Mouse (Mus musculus) embryonic facial prominence, embryonic 13.5 days (tissue): ENCODE results near the gene Ppip5k1. TPM values are rescaled to one million over a fixed set of nuclear protein-coding genes. Genes with fewer than 3 reads are reported as not detected.
"Not testable (repeated sequence)": the region's sequence is repeated elsewhere in the genome, so short reads cannot be mapped to it uniquely, and the experiment has no call there.

Experiments used
- ATAC-seq: fragments of 200-750 bp; cut with Nextera tagmentation; 2 replicates; pipeline ENCODE4 v1.8.0; 2017; ENCODE audit warnings: low read depth; ENCODE audit not compliant: insufficient number of reproducible peaks, insufficient read depth, low FRiP score, low TSS enrichment
- H3K27ac ChIP-seq: fragments of 300-500 bp; sonication (generic); 2 replicates; pipeline ENCODE4 v1.5.1; 2015; ENCODE audit warnings: moderate library complexity, mild to moderate bottlenecking, inconsistent platforms
- H3K27me3 ChIP-seq: fragments of 300-500 bp; sonication (generic); 2 replicates; pipeline ENCODE4 v1.6.1; 2015; ENCODE audit warnings: mild to moderate bottlenecking, inconsistent platforms
- H3K36me3 ChIP-seq: fragments of 300-500 bp; sonication (generic); 2 replicates; pipeline ENCODE4 v1.6.1; 2015; ENCODE audit warnings: mild to moderate bottlenecking, inconsistent platforms
- H3K4me1 ChIP-seq: fragments of 300-500 bp; sonication (generic); 2 replicates; pipeline ENCODE4 v1.6.1; 2015; ENCODE audit warnings: inconsistent platforms
- H3K4me2 ChIP-seq: fragments of 300-500 bp; sonication (generic); 2 replicates; pipeline ENCODE4 v1.6.1; 2015; ENCODE audit warnings: moderate library complexity, mild to moderate bottlenecking, inconsistent platforms
- H3K4me3 ChIP-seq: fragments of 300-500 bp; sonication (generic); 2 replicates; pipeline ENCODE4 v1.5.1; 2015; ENCODE audit warnings: mild to moderate bottlenecking, inconsistent platforms
- H3K9ac ChIP-seq: fragments of 300-500 bp; sonication (generic); 2 replicates; pipeline ENCODE4 v1.6.1; 2015; ENCODE audit warnings: mild to moderate bottlenecking, inconsistent platforms
- H3K9me3 ChIP-seq: fragments of 300-500 bp; sonication (generic); 2 replicates; pipeline ENCODE4 v1.6.1; 2016; ENCODE audit warnings: inconsistent platforms
- WGBS: fragments of 180-500 bp; shearing (Covaris S2); methylation state at CpG from one replicate; pipeline ENCODE4 v1.1.7; 2015; ENCODE audit warnings: mixed read lengths; 5-methylcytosine and 5-hydroxymethylcytosine counted together
- polyA plus RNA-seq: library from polyadenylated mRNA; unstranded; fragments of >200 nt; fragmentation: Nextera tagmentation; extraction: Ambion mirVana; gene quantifications from 2 replicates; pipeline ENCODE4 v1.2.1, GENCODE M21; 2015

Ppip5k1 gene
- 8.4 and 11.7 TPM in 2 replicates for polyA plus RNA-seq

- Histone ChIP-seq H3K4me3 (peak within 1 kb of the TSS; percentile 68), H3K36me3 (no peaks in the 10 kb centered on the region), H3K9me3 (no peaks in the 10 kb centered on the region), H3K9ac (peak within 1 kb of the TSS; percentile 81), H3K27ac (peak within 1 kb of the TSS; percentile 49; the same call in 1 of the 2 replicates), H3K4me1 (peaks cover 25% of the 10 kb centered on the region), H3K27me3 (no peaks in the 10 kb centered on the region), H3K4me2 (peak within 1 kb of the TSS; percentile 83)
- under 1% methylated on average over 58 of the region's 58 CpGs for WGBS
- ATAC-seq = peak; percentile 94
Measured at GRCm38 (mm10) chr2:121354820-121355592, at the start of gene Ppip5k1. TSS of gene Ppip5k1 (minus strand) at chr2:121355396.

GRCm38 (mm10) chr2:121403296-121403695 is 48.1 kb upstream of the Ppip5k1 start:
- H3K27me3 ChIP-seq = no peaks in the 10 kb centered on the region
- H3K9ac ChIP-seq = no peak overlapping the region
- no peak for ATAC-seq

GRCm38 (mm10) chr2:121396624-121397023 is 41.4 kb upstream of the Ppip5k1 start:
- Histone ChIP-seq H3K4me2 (no peak overlapping the region), H3K27me3 (no peaks in the 10 kb centered on the region), H3K4me3 (no peak overlapping the region), H3K27ac (no peak overlapping the region), H3K4me1 (no peaks in the 10 kb centered on the region), H3K9ac (no peak overlapping the region), H3K9me3 (no peaks in the 10 kb centered on the region), H3K36me3 (no peaks in the 10 kb centered on the region)
- ATAC-seq = no peak
- whole genome bisulfite sequencing = 12% methylated on average over 8 of the region's 8 CpGs

More at GRCm38 (mm10) chr2:121403296-121403695, 48.1 kb upstream of the Ppip5k1 start:
- Histone ChIP-seq H3K4me1 (no peaks in the 10 kb centered on the region), H3K27ac (no peak overlapping the region), H3K36me3 (no peaks in the 10 kb centered on the region), H3K9me3 (no peaks in the 10 kb centered on the region), H3K4me2 (no peak overlapping the region), H3K4me3 (no peak overlapping the region)

- not testable (repeated sequence) for ATAC-seq
Measured at GRCm38 (mm10) chr2:121386961-121387575, 31.9 kb upstream of the Ppip5k1 start, which contains the start of gene Strc. TSS of gene Strc (minus strand) at chr2:121387168.

GRCm38 (mm10) chr2:121374766-121375165 is 19.6 kb upstream of the Ppip5k1 start:
- peaks cover 13% of the 10 kb centered on the region; the same call in 1 of the 2 replicates for H3K4me1 ChIP-seq
- no peak overlapping the region for H3K4me3 ChIP-seq
- no peaks in the 10 kb centered on the region for H3K27me3 ChIP-seq
- no peaks in the 10 kb centered on the region for H3K36me3 ChIP-seq
- no peak overlapping the region for H3K9ac ChIP-seq
- ATAC-seq = no peak
- H3K4me2 ChIP-seq = no peak overlapping the region
- WGBS = 56% methylated on average over 2 of the region's 2 CpGs
- H3K27ac ChIP-seq = no peak overlapping the region
- no peaks in the 10 kb centered on the region for H3K9me3 ChIP-seq

More at GRCm38 (mm10) chr2:121386961-121387575, 31.9 kb upstream of the Ppip5k1 start, which contains the start of gene Strc:
- not testable (repeated sequence) for H3K27ac ChIP-seq, H3K27me3 ChIP-seq, H3K4me1 ChIP-seq, H3K9me3 ChIP-seq, H3K4me2 ChIP-seq, H3K36me3 ChIP-seq, H3K9ac ChIP-seq, H3K4me3 ChIP-seq
- 93% methylated on average over 17 of the region's 17 CpGs for WGBS

GRCm38 (mm10) chr2:121372266-121372665 is 17.1 kb upstream of the Ppip5k1 start:
- H3K36me3 ChIP-seq = no peaks in the 10 kb centered on the region
- H3K9ac ChIP-seq = no peak overlapping the region
- H3K4me2 ChIP-seq = no peak overlapping the region
- H3K9me3 ChIP-seq = no peaks in the 10 kb centered on the region
- no peak overlapping the region for H3K27ac ChIP-seq
- H3K27me3 ChIP-seq = no peaks in the 10 kb centered on the region
- WGBS = 83% methylated on average over 3 of the region's 3 CpGs
- peaks cover 11% of the 10 kb centered on the region; the same call in 1 of the 2 replicates for H3K4me1 ChIP-seq
- no peak overlapping the region for H3K4me3 ChIP-seq
- no peak for ATAC-seq

GRCm38 (mm10) chr2:121370921-121371320 is 15.7 kb upstream of the Ppip5k1 start:
- H3K36me3 ChIP-seq = no peaks in the 10 kb centered on the region
- H3K27ac ChIP-seq = no peak overlapping the region
- WGBS = 74% methylated on average over 5 of the region's 5 CpGs
- no peaks in the 10 kb centered on the region for H3K9me3 ChIP-seq
- ATAC-seq = no peak
- H3K4me3 ChIP-seq = no peak overlapping the region
- H3K9ac ChIP-seq = no peak overlapping the region
- no peaks in the 10 kb centered on the region for H3K27me3 ChIP-seq
- H3K4me1 ChIP-seq = no peaks in the 10 kb centered on the region
- no peak overlapping the region for H3K4me2 ChIP-seq

- Histone ChIP-seq H3K27me3 (no peaks in the 10 kb centered on the region), H3K27ac (no peak overlapping the region), H3K9ac (no peak overlapping the region), H3K4me2 (no peak overlapping the region), H3K4me1 (no peaks in the 10 kb centered on the region), H3K9me3 (no peaks in the 10 kb centered on the region), H3K4me3 (no peak overlapping the region), H3K36me3 (no peaks in the 10 kb centered on the region)
- ATAC-seq = no peak
- 72% methylated on average over 2 of the region's 2 CpGs for WGBS
Measured at GRCm38 (mm10) chr2:121368831-121369230, 13.6 kb upstream of the Ppip5k1 start.

GRCm38 (mm10) chr2:121363656-121364055 is 8.5 kb upstream of the Ppip5k1 start:
- WGBS = 83% methylated on average over 3 of the region's 3 CpGs
- Histone ChIP-seq H3K4me2 (no peak overlapping the region), H3K36me3 (no peaks in the 10 kb centered on the region), H3K27ac (no peak overlapping the region), H3K27me3 (no peaks in the 10 kb centered on the region), H3K9ac (no peak overlapping the region), H3K4me1 (peaks cover 4% of the 10 kb centered on the region), H3K4me3 (no peak overlapping the region), H3K9me3 (no peaks in the 10 kb centered on the region)
- ATAC-seq = no peak

- no peak overlapping the region; the same call in 1 of the 2 replicates for H3K4me3 ChIP-seq
- H3K4me2 ChIP-seq = no peak overlapping the region
- no peaks in the 10 kb centered on the region for H3K36me3 ChIP-seq
- H3K9ac ChIP-seq = no peak overlapping the region
- H3K9me3 ChIP-seq = no peaks in the 10 kb centered on the region
- peaks cover 20% of the 10 kb centered on the region for H3K4me1 ChIP-seq
- no peaks in the 10 kb centered on the region for H3K27me3 ChIP-seq
- no peak for ATAC-seq
- no peak overlapping the region for H3K27ac ChIP-seq
- WGBS = 53% methylated on average over 4 of the region's 4 CpGs
Measured at GRCm38 (mm10) chr2:121359461-121359860, 4.3 kb upstream of the Ppip5k1 start.

- no peaks in the 10 kb centered on the region for H3K9me3 ChIP-seq
- peaks cover 25% of the 10 kb centered on the region for H3K4me1 ChIP-seq
- no peaks in the 10 kb centered on the region for H3K27me3 ChIP-seq
- ATAC-seq = peak; percentile 72; the same call in 1 of the 2 replicates
- peak overlapping the region; percentile 58 for H3K4me2 ChIP-seq
- no peaks in the 10 kb centered on the region for H3K36me3 ChIP-seq
- H3K9ac ChIP-seq = 0 out of 2 replicates have a peak overlapping the region, but pooled peaks have one; percentile 33
- under 1% methylated on average over 16 of the region's 16 CpGs for WGBS
- no peak overlapping the region for H3K27ac ChIP-seq
- H3K4me3 ChIP-seq = peak overlapping the region; percentile 37
Measured at GRCm38 (mm10) chr2:121358381-121358780, 3.2 kb upstream of the Ppip5k1 start.

GRCm38 (mm10) chr2:121357961-121358360 is 2.8 kb upstream of the Ppip5k1 start:
- peak overlapping the region; percentile 58 for H3K4me2 ChIP-seq
- peaks cover 25% of the 10 kb centered on the region for H3K4me1 ChIP-seq
- H3K9me3 ChIP-seq = no peaks in the 10 kb centered on the region
- no peak overlapping the region for H3K9ac ChIP-seq
- no peak overlapping the region for H3K27ac ChIP-seq
- H3K4me3 ChIP-seq = peak overlapping the region; percentile 37
- H3K36me3 ChIP-seq = no peaks in the 10 kb centered on the region
- ATAC-seq = no peak
- H3K27me3 ChIP-seq = no peaks in the 10 kb centered on the region
- WGBS = 0% methylated on average over 4 of the region's 4 CpGs
